Mouse (Mus musculus): Measurements from ENCODE around the gene Ofd1. TPM values are rescaled to one million over a fixed set of nuclear protein-coding genes. Genes with fewer than 3 reads are reported as not detected.

Ofd1 gene
- polyA plus RNA-seq (2014; fragmentation: Nextera tagmentation; extraction: Ambion mirVana), result 8.0 and 9.2 TPM in 2 replicates

- WGBS, result 10% methylated on average over 42 of the region's 44 CpGs
Measured at GRCm38 (mm10) chrX:166440616-166441063, at the start of gene Ofd1. Gene Ofd1 (minus strand): TSS chrX:166440704.

GRCm38 (mm10) chrX:166479365-166479983 is 39.0 kb upstream of the Ofd1 start, which contains the start of gene Rab9:
Gene Rab9 (minus strand): TSS chrX:166479867.
- Histone ChIP-seq H3K9me3 (ENCODE audit: low read depth, low read length) (no peaks in the 10 kb centered on the region), H3K4me1 (ENCODE audit: insufficient read depth) (no peaks in the 10 kb centered on the region), H3K4me3 (ENCODE audit: low read depth, low read length) (peak within 1 kb of the TSS; percentile 62), H3K4me2 (peak within 1 kb of the TSS; percentile 63), H3K9ac (peak within 1 kb of the TSS; percentile 68), H3K36me3 (ENCODE audit: insufficient read depth) (peaks cover 11% of the 10 kb centered on the region; the same call in 1 of the 2 replicates), H3K27ac (ENCODE audit: low read depth) (peak within 1 kb of the TSS; percentile 79), H3K27me3 (ENCODE audit: insufficient read depth, low read length) (no peaks in the 10 kb centered on the region)
- DNase-seq (peak; percentile 94), ATAC-seq (ENCODE audit: insufficient read depth) (peak; percentile 98)
- no peak for TF ChIP-seq CTCF (IDR thresholded peaks at IDR 0.05; ENCODE audit: low read depth)
- WGBS, result 12% methylated on average over 37 of the region's 41 CpGs

More at GRCm38 (mm10) chrX:166440616-166441063, at the start of gene Ofd1:
- Histone ChIP-seq H3K9ac (peak within 1 kb of the TSS; percentile 74), H3K4me1 (ENCODE audit: insufficient read depth) (no peaks in the 10 kb centered on the region), H3K4me2 (peak within 1 kb of the TSS; percentile 64), H3K9me3 (ENCODE audit: low read depth, low read length) (no peaks in the 10 kb centered on the region), H3K27ac (ENCODE audit: low read depth) (peak within 1 kb of the TSS; percentile 75; the same call in 1 of the 2 replicates), H3K4me3 (ENCODE audit: low read depth, low read length) (peak within 1 kb of the TSS; percentile 54), H3K27me3 (ENCODE audit: insufficient read depth, low read length) (peaks cover 8% of the 10 kb centered on the region; the same call in 1 of the 2 replicates), H3K36me3 (ENCODE audit: insufficient read depth) (no peaks in the 10 kb centered on the region)
- DNase-seq (peak; percentile 96), ATAC-seq (ENCODE audit: insufficient read depth) (peak; percentile 99)
- no peak for TF ChIP-seq CTCF (IDR thresholded peaks at IDR 0.05; ENCODE audit: low read depth)

- Histone ChIP-seq H3K9ac (peak overlapping the region; percentile 68), H3K27ac (ENCODE audit: low read depth) (peak overlapping the region; percentile 79), H3K4me2 (peak overlapping the region; percentile 63), H3K4me3 (ENCODE audit: low read depth, low read length) (peak overlapping the region; percentile 62), H3K9me3 (ENCODE audit: low read depth, low read length) (no peaks in the 10 kb centered on the region), H3K27me3 (ENCODE audit: insufficient read depth, low read length) (no peaks in the 10 kb centered on the region), H3K36me3 (ENCODE audit: insufficient read depth) (peaks cover 11% of the 10 kb centered on the region; the same call in 1 of the 2 replicates), H3K4me1 (ENCODE audit: insufficient read depth) (no peaks in the 10 kb centered on the region)
- DNase-seq, result peak; percentile 31
- peak; percentile 29 for ATAC-seq (ENCODE audit: insufficient read depth)
- TF ChIP-seq CTCF (IDR thresholded peaks at IDR 0.05; ENCODE audit: low read depth), result no peak
- WGBS, result 14% methylated on average over 28 of the region's 28 CpGs
Measured at GRCm38 (mm10) chrX:166478631-166479364, 38.3 kb upstream of the Ofd1 start.

GRCm38 (mm10) chrX:166477393-166477792 is 36.9 kb upstream of the Ofd1 start:
- peak overlapping the region; percentile 63 for H3K4me2 ChIP-seq
- H3K27me3 ChIP-seq (ENCODE audit: insufficient read depth, low read length), result no peaks in the 10 kb centered on the region
- 65% methylated on average over 6 of the region's 6 CpGs for WGBS
- no peak overlapping the region for H3K27ac ChIP-seq (ENCODE audit: low read depth)
- H3K4me1 ChIP-seq (ENCODE audit: insufficient read depth), result no peaks in the 10 kb centered on the region
- H3K4me3 ChIP-seq (ENCODE audit: low read depth, low read length), result peak overlapping the region; percentile 62
- H3K9ac ChIP-seq, result no peak overlapping the region
- DNase-seq, result no peak
- H3K9me3 ChIP-seq (ENCODE audit: low read depth, low read length), result no peaks in the 10 kb centered on the region
- H3K36me3 ChIP-seq (ENCODE audit: insufficient read depth), result peaks cover 11% of the 10 kb centered on the region; the same call in 1 of the 2 replicates
- TF ChIP-seq CTCF (IDR thresholded peaks at IDR 0.05; ENCODE audit: low read depth), result no peak
- no peak for ATAC-seq (ENCODE audit: insufficient read depth)

GRCm38 (mm10) chrX:166472612-166473011 is 32.1 kb upstream of the Ofd1 start:
- Histone ChIP-seq H3K4me3 (ENCODE audit: low read depth, low read length) (no peak overlapping the region), H3K9me3 (ENCODE audit: low read depth, low read length) (no peaks in the 10 kb centered on the region), H3K4me2 (no peak overlapping the region), H3K9ac (no peak overlapping the region), H3K27me3 (ENCODE audit: insufficient read depth, low read length) (no peaks in the 10 kb centered on the region), H3K27ac (ENCODE audit: low read depth) (no peak overlapping the region), H3K4me1 (ENCODE audit: insufficient read depth) (no peaks in the 10 kb centered on the region), H3K36me3 (ENCODE audit: insufficient read depth) (peaks cover 15% of the 10 kb centered on the region; the same call in 1 of the 2 replicates)
- DNase-seq, result no peak
- no peak for ATAC-seq (ENCODE audit: insufficient read depth)
- no peak for TF ChIP-seq CTCF (IDR thresholded peaks at IDR 0.05; ENCODE audit: low read depth)
- 75% methylated on average over 6 of the region's 6 CpGs for WGBS

- H3K27me3 ChIP-seq (ENCODE audit: insufficient read depth, low read length), result no peaks in the 10 kb centered on the region
- H3K4me3 ChIP-seq (ENCODE audit: low read depth, low read length), result no peak overlapping the region
- H3K36me3 ChIP-seq (ENCODE audit: insufficient read depth), result 0 out of 2 replicates have a peak, but pooled peaks cover 4% of the 10 kb centered on the region
- no peak overlapping the region for H3K27ac ChIP-seq (ENCODE audit: low read depth)
- no peak for TF ChIP-seq CTCF (IDR thresholded peaks at IDR 0.05; ENCODE audit: low read depth)
- no peaks in the 10 kb centered on the region for H3K9me3 ChIP-seq (ENCODE audit: low read depth, low read length)
- DNase-seq, result no peak
- H3K9ac ChIP-seq, result no peak overlapping the region
- 91% methylated on average over 7 of the region's 7 CpGs for WGBS
- no peak for ATAC-seq (ENCODE audit: insufficient read depth)
- no peak overlapping the region for H3K4me2 ChIP-seq
- no peaks in the 10 kb centered on the region for H3K4me1 ChIP-seq (ENCODE audit: insufficient read depth)
Measured at GRCm38 (mm10) chrX:166468321-166468720, 27.8 kb upstream of the Ofd1 start.

GRCm38 (mm10) chrX:166455525-166455924 is 15.0 kb upstream of the Ofd1 start:
- Histone ChIP-seq H3K4me3 (ENCODE audit: low read depth, low read length) (no peak overlapping the region), H3K36me3 (ENCODE audit: insufficient read depth) (peaks cover 12% of the 10 kb centered on the region; the same call in 1 of the 2 replicates), H3K4me2 (no peak overlapping the region), H3K27ac (ENCODE audit: low read depth) (no peak overlapping the region), H3K9ac (no peak overlapping the region), H3K27me3 (ENCODE audit: insufficient read depth, low read length) (no peaks in the 10 kb centered on the region), H3K9me3 (ENCODE audit: low read depth, low read length) (no peaks in the 10 kb centered on the region), H3K4me1 (ENCODE audit: insufficient read depth) (no peaks in the 10 kb centered on the region)
- ATAC-seq (ENCODE audit: insufficient read depth), result no peak
- no peak for DNase-seq
- TF ChIP-seq CTCF (IDR thresholded peaks at IDR 0.05; ENCODE audit: low read depth), result no peak
- 91% methylated on average over 1 of the region's 1 CpGs for WGBS

Data from lung, embryonic 14.5 days (tissue).